Mouse (Mus musculus) urinary bladder, postnatal 10 days (tissue): ENCODE data around the gene Gpr87.

ENCODE experiments used
- DNase-seq: peaks from one replicate; pipeline ENCODE4 v3.0.0; 2022; ENCODE audit warnings: low spot score

Gene Gpr87

GRCm38 (mm10) chr3:59194938-59195337 lies at the start of gene Gpr87:
Gpr87 (minus strand) TSS chr3:59195104.
- DNase-seq, result no peak

DNA sequence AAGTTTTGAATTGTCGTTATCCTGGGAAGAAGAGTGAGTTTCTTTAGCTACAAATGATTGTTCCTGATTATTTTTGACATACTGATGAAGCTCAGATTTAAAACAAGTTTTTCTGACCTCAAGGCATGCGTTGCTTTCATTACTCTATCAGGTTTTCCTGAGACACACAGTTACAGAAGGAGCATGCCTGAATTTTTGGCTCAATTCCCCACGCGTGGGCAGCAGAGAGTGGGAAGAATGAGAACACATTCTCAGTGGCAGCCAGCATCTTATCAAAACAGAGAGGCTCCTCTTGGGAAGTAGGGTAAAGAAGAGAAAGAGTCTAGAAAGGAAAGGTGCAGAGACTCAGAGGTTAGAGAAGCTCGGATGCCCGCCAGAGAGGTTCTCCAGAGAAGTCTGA lies 48.5 kb upstream of the Gpr87 start:
- no peak for DNase-seq

DNA sequence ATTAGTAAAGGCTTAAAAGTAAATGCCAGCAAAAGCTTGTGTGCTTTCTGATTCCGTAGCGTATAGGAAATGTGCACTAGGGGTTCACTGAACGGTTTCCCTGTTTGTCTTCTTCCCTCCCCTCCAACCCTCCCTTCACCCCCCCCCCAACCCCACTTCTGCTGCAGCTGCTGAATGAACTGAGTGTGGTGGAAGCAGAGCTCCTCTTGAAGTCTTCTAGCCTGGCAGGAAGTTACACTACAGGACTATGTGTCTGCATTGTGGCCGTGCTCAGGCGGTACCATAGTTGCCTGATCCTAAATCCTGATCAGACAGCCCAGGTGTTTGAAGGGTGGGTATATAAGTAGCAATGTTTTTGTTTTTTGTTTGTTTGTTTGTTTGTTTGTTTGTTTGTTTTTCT lies 40.0 kb upstream of the Gpr87 start:
- DNase-seq, result no peak

DNA sequence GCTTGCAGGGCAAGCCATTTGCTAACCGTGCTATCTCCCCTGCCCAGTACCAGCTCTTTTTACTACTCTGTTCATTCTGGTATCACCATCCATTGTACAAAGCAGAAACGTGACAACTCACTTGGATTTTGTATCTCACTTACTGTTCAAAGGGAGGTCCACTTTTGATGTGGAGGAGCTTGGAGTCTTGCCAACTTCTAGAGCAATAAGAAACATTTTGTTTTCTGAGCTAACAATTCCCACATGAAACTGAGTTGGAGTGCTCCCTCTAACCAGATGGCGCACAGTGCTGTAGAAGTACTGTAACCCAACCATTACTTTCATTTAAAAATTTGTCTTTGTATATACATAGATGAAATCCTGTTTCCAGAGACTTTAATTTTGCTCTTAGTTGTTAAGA lies 36.0 kb upstream of the Gpr87 start:
- DNase-seq, result no peak

DNA sequence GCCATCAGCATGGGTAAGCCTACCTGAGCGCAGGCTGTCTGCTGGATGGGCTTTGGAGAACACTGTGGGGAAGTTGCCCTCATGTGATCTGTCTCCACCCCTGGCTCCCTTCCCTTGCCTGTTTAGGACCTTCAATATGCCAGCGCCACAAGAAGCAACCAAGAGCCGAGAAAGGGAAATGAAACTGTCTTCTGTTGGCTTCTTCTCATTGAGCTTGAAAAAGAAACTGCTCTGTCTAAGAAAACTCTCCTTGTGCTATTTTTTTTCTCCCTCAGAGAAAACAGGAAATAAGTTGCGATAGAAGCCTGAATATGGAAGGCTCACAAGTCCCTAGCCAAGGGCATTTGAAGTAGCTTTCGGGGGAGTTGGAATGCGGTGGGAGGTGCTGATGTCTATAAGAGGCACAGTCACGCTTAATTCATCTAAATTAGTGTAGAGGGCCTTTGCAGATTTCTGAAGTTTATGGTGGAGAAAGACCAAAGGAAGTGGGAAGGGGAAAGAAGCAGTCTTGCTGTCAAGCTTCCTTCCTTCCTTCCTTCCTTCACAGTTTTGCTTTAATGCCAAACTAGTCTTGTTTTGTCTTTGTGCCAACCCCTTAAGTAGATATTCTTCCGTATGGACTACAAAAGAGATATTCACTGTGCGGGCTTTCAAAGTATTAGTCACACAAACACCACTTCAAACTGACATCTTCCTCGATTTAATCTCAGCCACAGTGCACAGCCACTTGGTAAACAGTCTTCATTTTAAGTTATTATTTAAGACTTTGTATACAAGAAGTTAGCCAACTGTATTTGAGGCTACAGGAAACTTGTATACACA lies 34.0 kb upstream of the Gpr87 start:
- DNase-seq, result no peak

DNA sequence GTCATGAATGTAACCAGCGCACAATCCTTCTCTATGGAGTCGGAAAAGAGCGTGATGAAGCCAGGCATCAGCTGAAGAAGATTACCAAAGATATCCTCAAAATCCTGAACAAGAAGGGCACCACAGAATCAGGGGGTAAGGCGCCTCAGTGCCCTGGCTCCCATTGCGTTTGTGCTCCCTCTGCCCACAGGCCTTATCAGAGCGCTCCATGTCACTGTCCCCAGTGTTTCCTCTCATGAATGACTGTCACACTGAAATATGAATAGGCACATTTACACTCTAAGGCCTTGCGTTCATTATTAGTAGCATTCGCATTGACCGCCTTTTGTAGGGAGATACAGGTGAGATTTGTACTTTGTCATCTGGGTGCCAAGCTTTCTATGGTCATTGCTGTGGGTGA lies 32.8 kb upstream of the Gpr87 start:
- DNase-seq, result no peak

DNA sequence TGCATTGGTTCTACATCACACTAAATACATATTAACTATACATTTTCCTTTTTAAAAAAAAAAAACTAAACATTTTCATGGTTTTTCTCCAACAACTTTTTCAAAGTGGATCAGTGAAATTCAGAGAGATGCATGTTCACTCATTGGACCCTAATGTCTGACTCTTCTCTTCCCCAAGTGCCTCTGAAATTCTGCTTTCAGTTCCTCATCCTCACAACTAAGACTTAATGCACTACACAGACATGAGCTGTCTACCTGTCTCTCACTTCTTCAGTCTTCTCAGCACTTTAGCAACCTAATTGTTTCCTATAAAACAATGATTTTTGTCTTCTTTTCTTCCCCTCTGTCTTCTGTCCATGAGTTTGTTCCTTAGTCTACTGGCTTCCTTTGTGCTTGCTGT lies 30.5 kb upstream of the Gpr87 start:
- no peak for DNase-seq

DNA sequence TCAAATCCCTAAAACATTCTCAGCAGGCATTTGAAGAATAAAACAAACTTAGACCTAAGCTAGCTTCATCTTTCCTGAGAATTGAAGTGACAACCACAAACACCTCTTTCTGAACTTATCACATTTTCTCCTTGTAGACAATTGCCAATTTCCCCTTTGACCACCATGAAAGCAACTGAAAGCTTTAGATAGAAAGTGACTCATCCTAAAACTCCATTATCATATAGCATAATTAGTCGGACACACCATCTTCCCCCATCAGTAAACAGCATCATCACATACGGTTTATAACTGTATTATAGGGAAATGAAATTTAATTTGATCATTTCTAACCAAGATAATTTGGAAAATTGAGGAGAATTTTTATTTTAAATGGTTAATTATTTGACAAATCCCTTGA lies 27.4 kb upstream of the Gpr87 start:
- no peak for DNase-seq

DNA sequence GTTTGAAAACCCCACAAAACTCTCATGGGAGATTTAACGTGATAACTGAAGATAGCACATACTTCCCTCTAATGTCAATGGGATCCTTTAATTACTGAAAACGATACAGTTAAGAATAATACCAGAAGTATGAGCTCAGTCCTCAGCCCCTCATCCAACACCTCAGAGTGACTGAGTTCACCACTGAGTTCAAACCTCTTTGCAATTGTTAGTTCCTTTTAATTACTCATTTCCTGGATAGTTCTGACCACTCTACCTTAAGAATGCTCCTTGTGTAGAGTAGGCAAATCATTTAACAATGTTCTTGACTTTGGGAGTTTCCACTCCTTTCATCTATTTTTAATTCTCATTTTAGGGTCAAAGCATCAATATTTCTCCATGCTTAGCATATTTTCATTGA lies 24.4 kb upstream of the Gpr87 start:
- no peak for DNase-seq

GRCm38 (mm10) chr3:59217211-59217610 lies 22.3 kb upstream of the Gpr87 start:
- no peak for DNase-seq

- no peak for DNase-seq
Observed at GRCm38 (mm10) chr3:59212404-59212803, 17.5 kb upstream of the Gpr87 start.

- no peak for DNase-seq
Observed at GRCm38 (mm10) chr3:59211784-59212183, 16.9 kb upstream of the Gpr87 start.

GRCm38 (mm10) chr3:59210727-59211126 lies 15.8 kb upstream of the Gpr87 start, which contains the start of gene P2ry13:
P2ry13 (minus strand) TSS chr3:59210882.
- no peak for DNase-seq

GRCm38 (mm10) chr3:59210089-59210488 lies 15.2 kb upstream of the Gpr87 start:
- DNase-seq, result no peak

DNA sequence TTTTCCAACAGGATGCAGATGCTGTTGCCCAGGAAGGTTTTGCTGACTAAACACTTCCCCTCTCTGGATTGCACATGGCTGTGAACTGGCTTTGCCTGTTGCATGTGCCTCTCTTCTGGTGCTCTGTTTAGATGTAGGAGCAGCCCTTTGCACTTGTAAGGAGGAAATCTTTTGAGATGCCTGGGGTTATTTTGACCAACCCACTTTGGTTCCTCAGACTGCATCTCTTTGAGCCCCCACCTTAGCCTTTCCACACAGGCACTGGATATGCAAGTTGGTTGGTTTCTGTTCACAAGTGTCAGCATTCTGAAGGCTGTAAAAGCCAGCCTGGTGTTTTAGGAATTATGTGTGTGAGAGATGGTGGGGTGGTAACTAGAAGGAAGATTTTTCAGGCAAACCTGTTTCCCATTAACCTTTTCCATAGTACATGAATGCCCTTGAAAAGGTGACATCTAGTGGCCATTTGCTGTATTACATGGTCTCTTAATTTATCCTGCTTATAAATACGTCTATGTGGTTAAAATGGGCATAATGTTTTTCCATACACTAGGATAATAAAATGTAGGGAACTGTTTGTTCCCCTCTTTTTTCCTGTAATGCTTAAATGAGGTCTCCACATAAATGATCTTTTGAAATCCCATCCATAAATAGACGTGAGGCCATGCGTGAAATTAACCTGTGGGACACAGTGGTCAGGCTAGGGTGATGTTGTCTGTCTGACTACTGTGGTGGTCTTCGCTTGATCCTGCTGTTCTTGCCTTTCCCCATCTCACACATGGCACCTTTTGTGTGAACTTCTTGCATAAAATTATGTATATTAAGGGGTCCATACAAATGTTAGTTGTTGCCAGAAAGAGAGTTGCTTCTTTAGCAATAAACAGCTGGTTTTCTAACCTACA lies 14.0 kb upstream of the Gpr87 start:
- no peak for DNase-seq

GRCm38 (mm10) chr3:59205941-59206340 lies 11.0 kb upstream of the Gpr87 start:
- no peak for DNase-seq

GRCm38 (mm10) chr3:59204719-59205503 lies 10.0 kb upstream of the Gpr87 start:
- no peak for DNase-seq

- no peak for DNase-seq
Observed at GRCm38 (mm10) chr3:59203802-59204520, 9.1 kb upstream of the Gpr87 start.

DNA sequence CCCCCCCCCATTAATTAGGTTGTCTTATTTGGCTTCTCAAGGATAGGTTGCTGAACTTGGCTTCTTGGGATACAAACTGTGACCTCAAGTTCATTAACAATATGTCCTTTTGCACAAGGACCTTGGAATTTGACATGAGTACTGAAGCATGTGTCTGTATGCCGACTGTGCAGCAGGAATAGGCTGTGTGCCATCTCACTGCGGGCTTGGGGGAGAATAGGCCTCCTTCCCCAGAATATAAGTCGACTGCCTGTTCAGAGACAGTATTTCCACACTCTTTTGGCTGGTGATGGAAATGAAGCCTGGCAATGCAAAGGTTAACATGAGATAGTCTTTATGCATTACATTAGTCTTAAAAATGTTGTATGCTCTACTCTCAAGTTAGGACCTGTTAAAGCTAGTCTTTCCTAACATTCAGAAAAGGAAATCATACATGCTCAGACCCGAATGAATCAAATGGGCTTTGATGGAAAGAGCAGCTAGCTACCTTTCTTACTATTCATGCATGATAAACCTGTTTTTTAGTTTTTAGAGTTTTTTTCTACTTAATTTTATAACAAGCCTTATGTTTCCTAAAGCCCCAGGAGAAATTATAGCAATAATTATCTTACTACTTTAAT lies 2.5 kb upstream of the Gpr87 start:
- no peak for DNase-seq

DNA sequence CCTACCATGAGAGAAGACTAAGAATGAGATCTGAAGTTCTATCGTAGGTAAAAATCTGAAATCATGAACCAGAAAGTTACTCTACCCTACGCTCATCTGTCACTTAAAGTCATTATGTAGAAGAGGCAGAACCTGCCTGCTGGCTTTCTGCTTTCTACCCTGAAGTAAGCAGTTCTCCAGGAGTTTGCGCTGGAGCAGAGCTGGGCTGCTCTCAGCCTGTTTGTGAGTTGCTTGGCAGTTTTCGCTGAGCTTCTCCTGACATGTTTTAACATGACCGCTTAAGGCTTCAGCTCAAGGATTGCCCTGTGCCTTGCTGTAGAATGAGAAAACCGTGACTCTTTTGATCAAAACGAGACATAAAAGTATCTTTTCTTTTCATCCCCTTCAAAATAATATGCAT lies 805 bp downstream of the Gpr87 start:
- no peak for DNase-seq

- DNase-seq, result no peak
Observed at GRCm38 (mm10) chr3:59191674-59192073, 3.2 kb downstream of the Gpr87 start.
